Mouse (Mus musculus) MEL (cell line): ENCODE data around the gene Amz1.

ENCODE experiments used
- CHD2 ChIP-seq: IDR thresholded peaks from 2 replicates; pipeline ENCODE4 v1.6.1; 2011; ENCODE audit warnings: low read length, improper control_type of control experiment
- CTCF ChIP-seq, 3 experiments: IDR thresholded peaks in 2 of 3; conservative IDR thresholded peaks in 1 of 3; 2 replicates each; pipeline ENCODE4 v1.5.1; 2011 to 2012; ENCODE audit warnings: low read length in 3 of 3, low read depth in 2 of 3, mild to moderate bottlenecking in 2 of 3, improper control_type of control experiment in 1 of 3, inconsistent platforms in 1 of 3, mixed read lengths in 1 of 3, moderate library complexity in 1 of 3; ENCODE audit not compliant: control insufficient read depth in 1 of 3, insufficient read depth in 1 of 3, poor library complexity in 1 of 3, severe bottlenecking in 1 of 3
- E2F4 ChIP-seq: IDR thresholded peaks from 2 replicates; pipeline ENCODE4 v1.6.1; 2011; ENCODE audit warnings: low read depth, low read length, improper control_type of control experiment, borderline replicate concordance
- JUND ChIP-seq: IDR thresholded peaks from 2 replicates; pipeline ENCODE4 v1.6.1; 2011; ENCODE audit warnings: low read depth, mild to moderate bottlenecking, improper control_type of control experiment, low read length
- MAZ ChIP-seq: IDR thresholded peaks from 2 replicates; pipeline ENCODE4 v1.6.1; 2012; ENCODE audit warnings: low read depth, mild to moderate bottlenecking, inconsistent platforms, low read length, improper control_type of control experiment
- POLR2A ChIP-seq, 2 experiments: IDR thresholded peaks; 2 replicates each; pipeline ENCODE4 v1.6.1; 2011 to 2012; ENCODE audit warnings: low read length in 2 of 2, mild to moderate bottlenecking in 2 of 2, control low read depth in 1 of 2, improper control_type of control experiment in 1 of 2, low read depth in 1 of 2, moderate library complexity in 1 of 2; ENCODE audit not compliant: control insufficient read depth in 1 of 2, insufficient read depth in 1 of 2, poor library complexity in 1 of 2
- TCF12 ChIP-seq: IDR thresholded peaks from 2 replicates; pipeline ENCODE4 v1.6.1; 2014; ENCODE audit warnings: low read depth, mild to moderate bottlenecking, inconsistent platforms, low read length, improper control_type of control experiment, moderate library complexity
- USF1 ChIP-seq: IDR thresholded peaks from 2 replicates; pipeline ENCODE4 v1.6.1; 2014; ENCODE audit warnings: low read depth, mild to moderate bottlenecking, inconsistent platforms, low read length, improper control_type of control experiment, moderate library complexity

- no peak for TF ChIP-seq USF1
- no peak for TF ChIP-seq CHD2
- TF ChIP-seq POLR2A (IDR thresholded peaks at IDR 0.05; ENCODE audit: control insufficient read depth in 1 of 2, insufficient read depth in 1 of 2, low read depth in 1 of 2, low read length in 2 of 2, poor library complexity in 1 of 2) = no peak
- no peak for TF ChIP-seq JUND
- TF ChIP-seq CTCF (IDR thresholded peaks at IDR 0.05 in 2 of 3, conservative IDR thresholded peaks at IDR 0.05 in 1 of 3; ENCODE audit: control insufficient read depth in 1 of 3, insufficient read depth in 1 of 3, low read depth in 2 of 3, low read length in 3 of 3, poor library complexity in 1 of 3, severe bottlenecking in 1 of 3) = no peak
- no peak for TF ChIP-seq MAZ
- no peak for TF ChIP-seq E2F4
- no peak for TF ChIP-seq TCF12
These were observed 43.9 kb upstream of the Amz1 start for GRCm38 (mm10) chr5:140680051-140680450.
